Mouse (Mus musculus) gastrocnemius, postnatal 4 days (tissue): Measurements from ENCODE around the gene Tmem245. TPM values are rescaled to one million over a fixed set of nuclear protein-coding genes. Genes with fewer than 3 reads are reported as not detected.

Experiments used
- DNase-seq, 2 experiments: peaks; one replicate each; pipeline ENCODE4 v3.0.0; 2021 to 2022; ENCODE audit warnings: low spot score in 2 of 2, mixed read lengths in 2 of 2
- long read RNA-seq, 2 experiments: library from polyadenylated mRNA; stranded (forward); transcript quantifications; one replicate each; pipeline ENCODE4 v2.0.0; 2021
- total RNA-seq, 2 experiments: library from RNA; stranded (reverse); gene quantifications; 2 replicates each; pipeline ENCODE4 v1.2.3; 2021

Gene Tmem245
- total RNA-seq = 10 to 100 TPM; 28.6 to 32.3 TPM
- long read RNA-seq, experiment 1, full-length matches to known transcripts = 4 of 9 reads
- long read RNA-seq, experiment 1, partial matches to known transcripts = 0 of 9 reads
- long read RNA-seq, experiment 1, other reads (novel, unspliced or antisense) = 5 of 9 reads
- long read RNA-seq, experiment 2, full-length matches to known transcripts = 11 of 22 reads
- long read RNA-seq, experiment 2, partial matches to known transcripts = 2 of 22 reads
- long read RNA-seq, experiment 2, other reads (novel, unspliced or antisense) = 9 of 22 reads

GRCm38 (mm10) chr4:56946641-56947640 lies at the start of gene Tmem245:
Gene Tmem245, minus strand, starts transcription at chr4:56947437.
- DNase-seq = peak; percentile 89 to 95

- no peak for DNase-seq
Measured at GRCm38 (mm10) chr4:56993331-56993730, 46.1 kb upstream of the Tmem245 start.

GRCm38 (mm10) chr4:56991951-56992350 lies 44.7 kb upstream of the Tmem245 start:
- DNase-seq = no peak

- DNase-seq = no peak
Measured at GRCm38 (mm10) chr4:56990215-56990584, 43.0 kb upstream of the Tmem245 start, which contains the start of gene Frrs1l. Gene Frrs1l, minus strand, starts transcription at chr4:56990391.

- DNase-seq = no peak
Measured at GRCm38 (mm10) chr4:56989431-56990214, 42.4 kb upstream of the Tmem245 start.

- no peak for DNase-seq
Measured at GRCm38 (mm10) chr4:56965586-56966179, 18.4 kb upstream of the Tmem245 start.

- no peak for DNase-seq
Measured at GRCm38 (mm10) chr4:56963687-56964086, 16.4 kb upstream of the Tmem245 start.

GRCm38 (mm10) chr4:56961320-56961925 lies 14.2 kb upstream of the Tmem245 start:
- DNase-seq = no peak

- DNase-seq = no peak
Measured at GRCm38 (mm10) chr4:56957518-56957917, 10.3 kb upstream of the Tmem245 start.

- no peak for DNase-seq
Measured at GRCm38 (mm10) chr4:56953235-56953634, 6.0 kb upstream of the Tmem245 start.

- DNase-seq = no peak
Measured at GRCm38 (mm10) chr4:56951701-56952100, 4.5 kb upstream of the Tmem245 start.

GRCm38 (mm10) chr4:56949494-56949893 lies 2.3 kb upstream of the Tmem245 start:
- no peak for DNase-seq

- DNase-seq = no peak
Measured at GRCm38 (mm10) chr4:56946180-56946579, 1.1 kb downstream of the Tmem245 start.

- DNase-seq = no peak
Measured at GRCm38 (mm10) chr4:56944286-56944685, 3.0 kb downstream of the Tmem245 start.

GRCm38 (mm10) chr4:56943258-56943657 lies 4.0 kb downstream of the Tmem245 start:
- DNase-seq = no peak

GRCm38 (mm10) chr4:56942567-56942966 lies 4.7 kb downstream of the Tmem245 start:
- no peak for DNase-seq

- DNase-seq = no peak
Measured at GRCm38 (mm10) chr4:56941481-56941880, 5.8 kb downstream of the Tmem245 start.

GRCm38 (mm10) chr4:56937136-56937535 lies 10.1 kb downstream of the Tmem245 start:
- DNase-seq = no peak

GRCm38 (mm10) chr4:56935327-56935726 lies 11.9 kb downstream of the Tmem245 start:
- no peak for DNase-seq

GRCm38 (mm10) chr4:56933154-56933553 lies 14.1 kb downstream of the Tmem245 start:
- DNase-seq = no peak
